Mouse (Mus musculus) CD8-positive naive resting alpha-beta T cell, adult 2 months (primary cell): ENCODE data around the gene Baiap2.

Source experiments
- DNase-seq, 2 experiments: peaks; one replicate each; pipeline ENCODE4 v3.0.0; 2022; ENCODE audit warnings: low read depth in 2 of 2, low spot score in 2 of 2

Baiap2 gene

GRCm38 (mm10) chr11:119919432-119919831 is 23.1 kb upstream of the Baiap2 start:
- no peak for DNase-seq

GRCm38 (mm10) chr11:119919897-119920296 is 22.7 kb upstream of the Baiap2 start:
- DNase-seq: peak; percentile 75 to 83

GRCm38 (mm10) chr11:119920668-119921067 is 21.9 kb upstream of the Baiap2 start:
- no peak for DNase-seq

GRCm38 (mm10) chr11:119925176-119925575 is 17.4 kb upstream of the Baiap2 start:
- DNase-seq: no peak

GRCm38 (mm10) chr11:119926762-119927161 is 15.8 kb upstream of the Baiap2 start:
- no peak for DNase-seq

- DNase-seq: peak; percentile 82 to 85
Measured at GRCm38 (mm10) chr11:119928023-119928681, 14.4 kb upstream of the Baiap2 start.

- DNase-seq: no peak
Measured at GRCm38 (mm10) chr11:119929603-119930265, 12.8 kb upstream of the Baiap2 start.

- no peak for DNase-seq
Measured at GRCm38 (mm10) chr11:119931809-119932208, 10.8 kb upstream of the Baiap2 start.

- no peak for DNase-seq
Measured at GRCm38 (mm10) chr11:119933142-119933541, 9.4 kb upstream of the Baiap2 start.

GRCm38 (mm10) chr11:119933819-119934583 is 8.6 kb upstream of the Baiap2 start:
- peak; percentile 52 to 65 for DNase-seq

GRCm38 (mm10) chr11:119934773-119935172 is 7.8 kb upstream of the Baiap2 start:
- no peak for DNase-seq

- peak; percentile 50 to 73 for DNase-seq
Measured at GRCm38 (mm10) chr11:119935457-119935856, 7.1 kb upstream of the Baiap2 start.

GRCm38 (mm10) chr11:119936456-119936855 is 6.1 kb upstream of the Baiap2 start:
- DNase-seq: no peak

GRCm38 (mm10) chr11:119937216-119937615 is 5.3 kb upstream of the Baiap2 start:
- DNase-seq: no peak

- DNase-seq: no peak
Measured at GRCm38 (mm10) chr11:119937772-119938502, 4.6 kb upstream of the Baiap2 start.

GRCm38 (mm10) chr11:119939073-119939710 is 3.4 kb upstream of the Baiap2 start:
- DNase-seq: no peak

GRCm38 (mm10) chr11:119939711-119940106 is 2.9 kb upstream of the Baiap2 start:
- DNase-seq: no peak

- no peak for DNase-seq
Measured at GRCm38 (mm10) chr11:119940142-119940541, 2.4 kb upstream of the Baiap2 start.

- no peak for DNase-seq
Measured at GRCm38 (mm10) chr11:119941794-119942193, 769 bp upstream of the Baiap2 start.

- DNase-seq: no peak
Measured at GRCm38 (mm10) chr11:119942201-119942726, 299 bp upstream of the Baiap2 start.
